Mouse (Mus musculus) mouse embryonic stem cell (cell line): ENCODE results near the gene Ndufa4l2.

Source experiments
- in situ Hi-C, 2 experiments: fragments of 300-500 bp; cut with MboI; formaldehyde crosslinking; loops; 1 replicate in 1 of 2; 3 replicates in 1 of 2; pipeline ENCODE4 v1.14.3; 2019 to 2020; ENCODE audit warnings: low sequenced_read_pairs in 2 of 2, low pct_unique_long_range_greater_than_20kb in 1 of 2, mixed read lengths in 1 of 2; ENCODE audit not compliant: unreplicated experiment in 1 of 2

The Ndufa4l2 gene

DNA sequence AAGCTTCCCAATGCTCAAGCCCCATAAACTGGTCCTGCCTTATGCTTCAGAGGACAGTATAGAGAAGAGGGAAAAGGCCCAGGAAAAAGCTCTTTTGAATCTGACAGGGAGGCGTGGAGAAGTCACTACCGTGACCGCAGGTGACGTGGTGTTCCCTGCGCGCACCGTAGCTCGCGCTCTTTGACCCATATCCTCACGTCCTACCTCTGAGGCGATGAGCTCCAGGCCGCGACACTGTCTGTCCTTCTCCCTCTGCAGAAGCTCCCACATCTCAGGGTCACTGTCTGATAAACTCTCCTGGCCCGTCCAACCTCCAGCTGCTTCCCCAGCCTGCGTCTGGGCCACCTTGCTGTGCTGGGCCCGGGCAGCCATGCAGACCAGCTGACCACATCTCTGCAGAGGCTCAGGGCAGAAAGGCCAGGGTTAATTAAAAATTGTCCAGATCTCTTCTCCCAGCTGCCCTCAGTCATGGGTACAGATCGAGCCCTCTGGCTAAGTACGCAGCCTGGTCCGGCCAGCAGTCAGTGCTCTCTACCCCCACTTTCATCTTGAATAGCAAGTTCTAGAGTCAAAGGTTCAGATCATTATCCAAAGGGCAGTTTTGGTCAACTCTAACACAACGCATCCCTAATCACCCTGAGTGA lies 6.1 kb downstream of the Ndufa4l2 start:
- in situ Hi-C loops, result no loop called here

DNA sequence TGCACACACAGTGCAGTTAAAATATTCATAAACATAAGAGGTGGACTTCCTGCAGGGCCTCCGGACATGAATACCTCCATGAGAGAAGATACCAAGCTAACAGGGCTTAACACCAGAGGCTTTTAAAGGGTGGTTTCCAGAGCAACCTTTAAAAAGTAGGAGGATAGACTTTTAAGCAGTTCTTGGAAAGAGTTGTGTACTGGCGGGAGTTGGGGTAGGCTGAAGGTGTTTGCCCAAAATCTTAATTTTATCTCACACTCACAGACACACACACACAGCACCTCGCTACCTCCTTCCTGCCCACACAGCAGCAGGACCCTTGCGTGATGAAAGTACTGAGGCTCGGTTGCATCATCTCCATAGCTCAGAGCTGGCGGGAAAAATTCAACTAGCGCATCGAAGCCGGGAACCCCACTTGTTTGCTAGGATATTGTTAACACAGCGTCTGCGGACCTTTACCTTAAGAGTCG lies 6.9 kb downstream of the Ndufa4l2 start:
- in situ Hi-C loops, result no loop called here

DNA sequence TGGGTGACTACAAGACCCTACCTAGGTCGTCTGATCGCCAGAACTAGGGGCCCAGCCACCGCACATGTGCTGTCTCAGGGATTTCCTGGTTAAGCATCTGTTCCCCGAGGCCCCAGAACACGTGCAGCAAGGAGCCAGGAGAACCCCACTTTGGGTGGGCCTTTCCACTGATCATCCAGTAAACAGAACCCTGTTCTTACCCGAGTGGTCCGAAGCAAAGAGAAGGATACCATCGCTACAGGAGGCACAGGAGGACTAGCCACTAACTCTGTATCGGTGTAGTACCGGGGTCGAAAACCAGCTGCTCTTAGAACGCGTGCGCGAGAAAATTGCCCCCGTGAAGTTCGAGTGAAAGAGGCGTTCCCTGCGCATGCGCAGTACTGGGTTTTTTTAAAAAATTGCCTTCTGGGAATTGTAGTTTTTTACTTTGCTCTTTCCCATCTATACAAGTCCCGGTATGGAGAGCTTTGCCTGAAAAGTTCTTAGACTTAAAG lies 7.4 kb downstream of the Ndufa4l2 start, which contains the start of gene Shmt2:
Gene Shmt2, minus strand, starts transcription at position 357 of the 494 bp plus-strand sequence.
- in situ Hi-C loops, result no loop called here

DNA sequence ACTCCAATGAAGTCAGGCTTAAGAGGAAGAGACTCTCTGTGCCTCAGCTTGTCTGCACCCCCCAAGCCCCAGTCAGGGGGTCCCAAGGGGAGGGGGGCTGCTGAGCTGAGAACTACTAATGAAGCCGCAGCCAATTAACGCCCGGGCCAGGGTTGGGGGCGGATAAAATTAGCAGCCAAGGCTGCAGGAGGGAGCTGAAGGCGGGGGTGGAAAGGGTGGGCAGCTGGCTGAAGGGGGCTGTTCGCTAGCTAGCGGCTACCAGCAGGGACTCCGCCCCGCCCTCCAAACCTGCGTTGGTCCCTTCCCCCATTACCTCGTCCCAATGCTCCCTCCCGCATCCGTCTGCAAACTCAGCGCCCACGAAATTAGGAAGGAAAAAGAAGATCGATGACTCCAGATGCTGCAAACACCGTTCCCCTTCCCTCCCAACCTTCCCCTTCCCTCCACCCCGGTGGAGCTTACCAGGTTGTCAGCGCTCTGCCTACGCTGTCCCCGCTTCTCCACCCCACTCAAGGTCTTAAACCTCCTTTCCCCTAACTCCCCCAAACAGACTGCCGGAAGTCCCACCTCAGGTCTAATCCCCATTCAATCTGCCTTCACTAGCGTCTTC lies 10.0 kb downstream of the Ndufa4l2 start:
- in situ Hi-C loops, result no loop called here

DNA sequence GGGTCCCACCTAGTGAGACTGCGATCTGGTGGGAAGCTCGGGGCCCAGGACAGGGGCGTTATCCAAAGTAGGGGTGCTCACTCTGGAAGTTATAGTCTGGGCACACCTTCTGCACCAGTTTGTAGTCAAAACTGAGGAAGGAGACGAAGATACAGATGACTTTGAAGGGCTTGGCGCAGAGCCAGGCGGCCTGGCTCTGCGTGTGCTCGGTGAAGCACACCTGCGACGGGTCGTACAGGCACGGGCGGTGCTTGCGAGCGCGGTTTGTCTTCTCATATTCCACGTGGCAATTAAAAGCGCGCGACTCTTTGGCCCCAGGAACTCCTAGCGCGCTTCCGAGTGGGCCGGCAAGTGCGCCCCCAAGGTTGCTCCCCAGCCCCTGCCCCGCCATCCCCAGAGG lies 11.3 kb downstream of the Ndufa4l2 start:
- in situ Hi-C loops, result no loop called here

DNA sequence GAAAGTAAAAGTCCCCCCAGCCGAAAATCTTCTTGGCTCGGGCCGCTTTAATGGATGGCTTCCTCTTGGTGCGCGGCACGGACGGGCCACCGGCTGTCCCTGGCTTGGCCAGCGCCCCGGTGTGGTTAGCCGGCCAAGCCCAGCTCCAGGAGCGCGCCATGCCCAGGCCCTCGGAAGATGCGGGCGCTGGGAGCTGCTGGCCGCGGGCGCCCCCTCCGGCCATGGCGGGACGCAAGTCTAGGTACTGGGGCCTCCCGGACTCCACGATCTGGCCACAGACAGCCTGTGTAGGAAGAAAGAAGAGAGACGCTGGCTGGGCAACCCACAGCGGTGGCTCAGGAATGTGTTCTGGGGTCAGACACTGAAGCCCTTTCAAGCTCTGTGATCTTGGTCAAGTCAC lies 11.9 kb downstream of the Ndufa4l2 start:
- in situ Hi-C loops, result no loop called here

DNA sequence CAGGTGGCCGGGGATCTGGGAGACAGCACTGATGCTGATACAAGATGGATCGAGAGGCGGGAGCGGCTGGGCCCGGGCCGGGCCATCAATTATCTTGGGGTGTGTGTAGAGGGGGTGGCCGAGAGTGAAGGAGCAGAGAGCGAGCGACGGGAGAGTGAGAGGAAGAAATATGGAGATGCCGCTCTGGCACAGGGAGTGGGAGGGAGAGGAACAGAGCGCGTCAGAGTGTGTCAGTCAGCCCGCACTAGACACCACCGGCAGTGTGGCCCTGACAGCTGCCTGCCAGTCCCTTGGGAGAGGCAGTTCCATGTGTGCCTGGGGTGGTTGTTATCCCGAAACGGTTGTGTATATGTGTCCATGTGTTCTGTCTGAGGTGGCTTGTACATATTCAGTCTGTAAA lies 12.7 kb downstream of the Ndufa4l2 start:
- in situ Hi-C loops, result no loop called here

DNA sequence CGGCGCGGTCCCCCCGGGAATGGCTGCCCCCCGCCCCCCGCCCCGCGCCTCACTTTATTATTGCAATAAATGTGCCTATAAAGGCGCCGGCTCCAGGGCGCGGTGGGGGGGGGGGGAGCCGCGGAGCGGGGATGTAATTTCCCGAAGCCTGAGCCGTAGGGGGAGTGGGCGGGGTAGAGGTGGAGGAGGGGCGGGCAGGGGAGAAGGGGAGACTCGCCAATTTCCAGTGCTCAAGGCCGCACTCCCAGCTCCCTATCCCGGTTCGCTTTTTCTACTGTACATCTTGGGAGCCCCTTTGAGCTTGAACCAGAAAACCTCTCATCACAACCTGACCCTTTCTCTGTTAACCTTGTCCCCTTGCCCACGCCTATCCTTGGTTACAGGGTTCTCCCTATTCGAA lies 16.2 kb downstream of the Ndufa4l2 start:
- in situ Hi-C loops, result no loop called here

DNA sequence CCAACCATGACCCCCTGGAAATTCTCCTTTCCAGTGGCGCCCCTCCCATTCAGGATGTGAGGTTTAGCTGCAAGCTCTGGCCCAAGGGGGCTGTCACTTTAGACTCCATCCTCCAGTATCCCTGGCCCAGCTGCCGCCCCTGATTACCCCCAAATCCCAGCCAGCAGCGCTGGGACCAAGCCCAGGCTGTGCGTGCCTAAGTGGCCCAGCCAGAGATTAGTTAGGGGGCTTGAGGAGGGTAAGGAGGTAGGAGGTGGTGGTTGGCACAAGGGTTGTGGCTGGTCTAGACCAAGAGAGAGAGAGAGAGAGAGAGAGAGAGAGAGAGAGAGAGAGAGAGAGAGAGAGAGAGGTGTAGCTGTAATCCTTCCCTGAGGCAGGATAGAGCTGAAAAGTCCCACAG lies 16.8 kb downstream of the Ndufa4l2 start:
- in situ Hi-C loops, result no loop called here

DNA sequence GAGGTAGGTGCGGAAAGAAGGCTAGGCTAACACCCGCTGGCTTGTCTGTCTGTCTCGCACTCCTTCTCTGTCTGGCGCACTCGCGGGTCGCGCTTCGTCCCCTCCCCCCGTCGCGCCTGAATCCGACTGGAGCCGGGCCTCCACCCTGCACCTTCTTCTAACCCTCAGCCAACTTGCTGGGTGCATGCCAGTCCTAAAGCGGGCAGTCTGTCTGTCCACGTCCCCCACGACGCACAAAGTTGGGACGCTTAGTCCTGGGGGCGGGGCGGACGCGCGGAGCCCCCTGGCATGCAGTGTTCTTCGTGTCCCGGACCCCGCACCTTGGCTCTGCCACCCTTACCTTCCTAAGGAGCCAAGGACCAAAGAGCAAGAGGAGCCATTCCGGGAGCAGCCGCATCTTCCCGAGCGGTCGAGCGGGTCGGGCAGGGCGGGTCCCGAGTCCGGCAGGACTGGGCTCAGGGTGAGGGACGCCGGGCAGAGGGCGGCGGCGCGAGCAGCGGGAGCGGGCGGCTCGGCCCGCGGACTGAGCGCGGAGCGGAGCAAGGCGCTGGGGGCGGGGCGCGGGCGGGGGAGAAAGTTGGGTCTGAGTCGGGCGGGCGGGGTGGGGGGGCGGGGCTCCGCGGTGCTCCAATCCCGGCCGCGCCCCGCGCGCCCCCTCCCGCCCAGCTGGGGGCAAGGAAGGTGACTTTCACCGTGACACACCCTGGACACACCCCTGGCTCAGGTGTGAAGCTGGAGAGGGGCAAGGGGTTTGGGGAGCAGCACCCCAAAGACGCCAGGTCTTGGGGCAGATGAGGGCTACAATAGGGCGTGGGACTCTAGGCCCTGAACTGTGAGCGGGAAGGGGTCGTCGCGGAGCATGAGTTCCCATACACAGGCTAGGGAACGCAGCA lies 19.5 kb downstream of the Ndufa4l2 start, which contains the start of gene Nxph4:
Gene Nxph4, minus strand, starts transcription at position 524 of the 893 bp plus-strand sequence.
- in situ Hi-C loops, result no loop called here

DNA sequence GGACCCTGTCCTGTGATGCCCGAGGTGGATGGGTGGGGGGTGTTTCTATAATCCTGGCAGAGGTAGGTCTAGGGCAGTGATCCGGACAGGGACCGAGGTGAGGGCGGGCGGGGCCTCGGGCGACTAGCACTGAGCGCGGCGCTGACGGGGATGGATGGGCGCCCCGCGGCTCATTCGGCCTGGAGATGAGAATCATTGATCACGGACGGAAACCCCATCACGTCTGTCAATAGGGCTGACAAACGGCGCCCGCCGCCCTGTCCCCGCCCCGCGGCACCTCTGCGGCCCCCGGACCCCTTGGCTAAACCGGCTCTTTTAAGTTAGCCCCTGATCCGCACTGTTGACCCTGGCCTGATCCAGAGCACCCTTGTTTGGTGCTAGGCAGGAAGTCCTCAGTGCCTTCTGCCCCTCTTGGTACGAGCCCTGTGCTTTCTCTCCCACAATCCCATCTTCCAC lies 20.2 kb downstream of the Ndufa4l2 start:
- in situ Hi-C loops, result no loop called here

DNA sequence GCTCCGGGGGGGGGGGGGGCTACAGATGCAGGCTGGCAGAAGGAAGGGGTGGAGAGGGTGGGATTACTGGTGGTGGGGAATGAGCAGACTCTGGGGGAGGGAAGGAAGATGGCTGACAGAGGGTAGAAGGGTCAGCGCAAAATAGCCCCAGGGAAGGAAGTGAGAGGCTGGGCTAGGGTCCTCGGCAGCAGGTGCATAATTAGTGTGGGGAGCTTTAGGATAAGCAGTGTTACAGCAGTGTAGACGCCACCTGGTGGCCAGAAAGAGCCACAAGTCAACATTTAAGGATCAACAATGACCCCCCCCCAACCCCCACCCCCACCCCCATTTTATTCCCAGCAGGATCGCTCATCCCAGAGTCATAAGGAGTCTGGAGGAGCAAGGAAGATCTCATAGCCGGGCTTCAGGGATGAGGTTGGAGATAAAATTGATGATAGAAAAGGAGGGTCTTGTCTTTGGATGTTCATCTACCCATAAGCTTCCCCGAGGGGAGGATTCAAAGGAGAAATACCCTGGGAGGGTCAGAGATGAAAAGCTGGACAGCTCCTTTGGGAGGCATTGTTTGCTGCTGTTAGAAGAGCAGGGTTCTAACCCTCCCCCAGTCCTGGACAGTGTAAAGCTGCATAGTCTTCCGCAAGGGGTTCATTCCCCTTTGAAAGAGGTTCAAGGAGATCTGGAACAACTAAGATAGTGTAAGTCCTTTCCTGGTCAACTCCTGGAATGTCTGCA lies 22.0 kb downstream of the Ndufa4l2 start:
- in situ Hi-C loops, result no loop called here

DNA sequence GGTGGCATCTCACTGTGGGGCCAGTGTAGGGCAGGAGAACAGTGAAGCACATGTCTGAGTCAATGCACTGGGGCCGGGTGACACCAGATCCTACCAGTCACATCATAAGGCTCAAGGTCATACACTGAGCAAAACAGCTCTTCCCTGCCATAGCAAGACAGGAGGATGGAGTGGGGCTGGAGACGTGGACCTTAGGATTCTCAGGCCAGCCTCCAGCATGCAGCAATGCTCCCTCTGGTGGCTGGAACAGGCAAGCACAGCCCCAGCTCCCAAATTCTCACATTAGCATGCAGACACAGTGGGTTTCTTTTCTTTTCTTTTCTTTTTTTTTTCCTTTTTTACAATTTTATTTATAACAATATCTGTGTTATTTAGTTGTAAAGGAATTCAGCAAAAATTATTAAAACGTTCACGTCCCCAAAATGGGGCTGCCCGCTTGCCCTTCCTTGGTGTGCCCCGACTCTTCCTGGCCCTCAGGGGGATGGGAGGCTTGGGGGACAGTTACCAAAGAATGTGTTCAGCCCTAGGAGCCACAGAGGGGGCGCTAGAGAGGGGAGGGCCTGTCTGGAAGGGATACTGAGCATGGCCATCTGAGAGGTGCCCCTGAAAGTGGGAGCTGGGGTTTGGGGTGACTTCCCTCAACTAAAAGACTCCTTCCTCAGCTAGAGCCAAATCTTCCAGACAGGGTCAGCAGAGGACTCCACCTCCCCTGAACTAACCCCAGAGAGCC lies 23.3 kb downstream of the Ndufa4l2 start:
- in situ Hi-C loops, result no loop called here

DNA sequence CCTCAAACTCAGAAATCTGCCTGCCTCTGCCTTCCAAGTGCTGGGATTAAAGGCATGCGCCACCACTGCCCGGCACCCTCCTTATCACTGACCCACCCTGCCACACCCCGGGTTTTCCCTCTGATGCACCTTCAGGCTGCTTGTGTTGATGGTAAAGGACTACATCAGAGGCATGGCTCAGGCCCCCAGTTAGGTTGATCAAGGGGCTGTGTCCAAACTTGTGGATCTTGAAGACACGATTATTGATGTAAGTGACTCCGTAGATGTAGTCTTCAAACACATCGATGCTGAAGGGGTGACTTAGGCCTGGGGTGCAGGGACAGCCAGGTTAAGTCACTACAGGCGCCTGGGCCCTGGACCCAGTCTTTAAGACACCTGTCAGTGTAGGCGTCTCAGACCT lies 26.7 kb downstream of the Ndufa4l2 start:
- in situ Hi-C loops, result loop anchor here (5.0 kb wide), 1 partner anchor 34 kb away; no protein-coding TSS in a partner anchor

DNA sequence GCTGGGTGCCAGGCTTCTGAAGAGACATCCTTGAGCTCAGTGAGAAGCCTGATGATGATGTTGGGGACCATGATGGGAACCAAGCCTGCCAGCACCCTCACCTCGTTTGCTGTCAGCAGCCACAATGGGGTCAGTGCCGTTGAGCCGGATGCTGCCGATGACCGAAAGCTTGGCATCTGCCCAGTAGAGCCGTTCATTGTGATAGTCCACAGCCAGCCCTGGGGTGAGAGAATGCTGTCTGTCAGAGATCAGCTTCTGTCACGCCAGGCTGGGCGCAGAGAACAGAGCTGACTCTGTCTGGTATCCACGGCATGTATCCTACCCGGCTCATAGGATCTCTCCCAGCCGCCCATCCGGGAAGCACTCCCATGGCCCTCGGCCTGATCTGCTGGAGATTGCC lies 27.3 kb downstream of the Ndufa4l2 start:
- in situ Hi-C loops, result loop anchor here (5.0 kb wide), 1 partner anchor 35 kb away; no protein-coding TSS in a partner anchor

DNA sequence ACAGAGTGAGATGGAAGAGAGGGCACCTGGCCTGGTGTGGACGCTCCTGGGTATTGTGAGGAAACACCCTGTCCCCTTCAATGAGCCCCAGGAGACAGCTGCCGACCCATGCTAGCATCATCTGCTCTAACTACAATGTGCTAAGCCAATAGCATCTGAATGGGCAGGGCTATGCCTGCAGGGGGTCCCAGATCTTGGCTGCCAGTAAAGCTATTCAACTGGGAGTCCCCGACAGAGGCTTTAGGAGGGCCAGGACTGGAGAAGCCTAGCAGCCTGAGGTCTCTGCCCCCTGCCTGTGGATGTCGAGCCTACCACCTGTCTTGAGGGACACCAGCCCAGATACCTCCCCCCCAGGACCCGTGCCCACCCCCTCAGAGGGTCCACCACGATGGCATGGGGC lies 28.0 kb downstream of the Ndufa4l2 start:
- in situ Hi-C loops, result loop anchor here (5.0 kb wide), 1 partner anchor 35 kb away; no protein-coding TSS in a partner anchor

DNA sequence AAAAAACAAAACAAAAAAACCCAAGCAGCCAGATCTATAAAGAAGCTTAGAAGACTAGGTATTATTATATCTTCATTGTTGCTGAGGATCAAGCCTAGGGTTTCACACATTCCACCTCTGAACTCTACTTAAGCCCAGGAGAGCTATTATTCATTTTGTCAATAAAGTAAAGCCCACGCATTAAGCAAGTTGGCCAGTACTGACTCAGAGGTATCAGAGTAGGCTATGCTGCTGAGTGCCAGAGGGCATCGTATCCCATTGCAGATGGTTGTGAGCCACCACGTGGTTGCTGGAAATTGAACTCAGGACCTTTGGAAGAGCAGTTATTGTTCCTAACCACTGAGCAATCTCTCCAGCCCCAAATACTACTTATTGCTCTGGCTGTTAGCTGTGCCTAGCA lies 29.1 kb downstream of the Ndufa4l2 start:
- in situ Hi-C loops, result loop anchor here (5.0 kb wide), 1 partner anchor 37 kb away; no protein-coding TSS in a partner anchor
